Mouse (Mus musculus) adrenal gland, adult 2 months (tissue): ENCODE data around the gene Rab3a. TPM values are rescaled to one million over a fixed set of nuclear protein-coding genes. Genes with fewer than 3 reads are reported as not detected.

Experiments used
- DNase-seq: peaks from one replicate; pipeline ENCODE4 v3.0.0; 2021
- long read RNA-seq: library from polyadenylated mRNA; stranded (forward); transcript quantifications from one replicate; pipeline ENCODE4 v2.0.0, GENCODE M21; 2021
- polyA plus RNA-seq: library from polyadenylated mRNA; depleted of rRNA; stranded (reverse); fragments of >200 nt; gene quantifications from 2 replicates; pipeline ENCODE4 v1.2.3, GENCODE M21; 2012; rRNA removed
- total RNA-seq, 2 experiments: library from RNA; stranded (reverse); gene quantifications; 2 replicates each; pipeline ENCODE4 v1.2.3; 2021

The Rab3a gene
- total RNA-seq (10 to 100 TPM; 49.1 to 85.5 TPM), polyA plus RNA-seq (141 and 152 TPM in 2 replicates)
- long read RNA-seq, transcript Rab3a-201 (5 exons, 1,363 nt): major isoform, 45 of 76 reads
- long read RNA-seq, partial matches to known transcripts: 2 of 76 reads
- long read RNA-seq, other reads (novel, unspliced or antisense): 25 of 76 reads

- DNase-seq: peak; percentile 98
Observed at GRCm38 (mm10) chr8:70754043-70754870, at the start of gene Rab3a. Gene Rab3a, plus strand, starts transcription at chr8:70754679.

GRCm38 (mm10) chr8:70708281-70708680, 46.2 kb upstream of the Rab3a start:
- peak; percentile 86 for DNase-seq

GRCm38 (mm10) chr8:70709794-70710193, 44.7 kb upstream of the Rab3a start:
- peak; percentile 23 for DNase-seq

GRCm38 (mm10) chr8:70710296-70710695, 44.2 kb upstream of the Rab3a start:
- DNase-seq: peak; percentile 72

- peak; percentile 91 for DNase-seq
Observed at GRCm38 (mm10) chr8:70711041-70711440, 43.4 kb upstream of the Rab3a start.

GRCm38 (mm10) chr8:70713991-70714390, 40.5 kb upstream of the Rab3a start:
- DNase-seq: no peak

- peak; percentile 62 for DNase-seq
Observed at GRCm38 (mm10) chr8:70715086-70715485, 39.4 kb upstream of the Rab3a start.

GRCm38 (mm10) chr8:70716521-70717400, 37.7 kb upstream of the Rab3a start:
- no peak for DNase-seq

- DNase-seq: peak; percentile 66
Observed at GRCm38 (mm10) chr8:70718297-70718696, 36.2 kb upstream of the Rab3a start, which contains the start of gene Gm3336. Gene Gm3336, plus strand, starts transcription at chr8:70718543.

GRCm38 (mm10) chr8:70719796-70720270, 34.6 kb upstream of the Rab3a start:
- peak; percentile 29 for DNase-seq

- peak; percentile 70 for DNase-seq
Observed at GRCm38 (mm10) chr8:70720739-70721138, 33.7 kb upstream of the Rab3a start.

GRCm38 (mm10) chr8:70721601-70722000, 32.9 kb upstream of the Rab3a start:
- no peak for DNase-seq

GRCm38 (mm10) chr8:70723486-70724210, 30.8 kb upstream of the Rab3a start, which contains the start of gene Pde4c:
Gene Pde4c, plus strand, starts transcription at chr8:70723720.
- no peak for DNase-seq

- DNase-seq: no peak
Observed at GRCm38 (mm10) chr8:70724216-70724615, 30.3 kb upstream of the Rab3a start.

- peak; percentile 21 for DNase-seq
Observed at GRCm38 (mm10) chr8:70725792-70726447, 28.6 kb upstream of the Rab3a start.

GRCm38 (mm10) chr8:70726721-70727120, 27.8 kb upstream of the Rab3a start:
- no peak for DNase-seq

- no peak for DNase-seq
Observed at GRCm38 (mm10) chr8:70729808-70730475, 24.5 kb upstream of the Rab3a start.

- DNase-seq: no peak
Observed at GRCm38 (mm10) chr8:70730956-70731355, 23.5 kb upstream of the Rab3a start.

GRCm38 (mm10) chr8:70737705-70738104, 16.8 kb upstream of the Rab3a start:
- no peak for DNase-seq

GRCm38 (mm10) chr8:70738211-70738610, 16.3 kb upstream of the Rab3a start:
- no peak for DNase-seq
